Mouse (Mus musculus) liver, embryonic 14.5 days (tissue): ENCODE measurements around the gene Igf2r.

ENCODE experiments used
- CTCF ChIP-seq: IDR thresholded peaks from 2 replicates; pipeline ENCODE4 v1.5.1; 2016; ENCODE audit warnings: antibody characterized with exemption, low read depth, control low read depth
- EP300 ChIP-seq: IDR thresholded peaks from 2 replicates; pipeline ENCODE4 v1.6.1; 2016; ENCODE audit warnings: antibody characterized with exemption, low read depth

GRCm38 (mm10) chr17:12804584-12805445 is 35.4 kb upstream of the Igf2r start:
- TF ChIP-seq EP300 (no peak), CTCF (no peak)
